Mouse (Mus musculus): ENCODE results near the gene Il17ra. TPM values are rescaled to one million over a fixed set of nuclear protein-coding genes. Genes with fewer than 3 reads are reported as not detected.

Gene Il17ra
- total RNA-seq, 2 experiments from 2014 or later = 2.9 to 3.6 TPM

DNA sequence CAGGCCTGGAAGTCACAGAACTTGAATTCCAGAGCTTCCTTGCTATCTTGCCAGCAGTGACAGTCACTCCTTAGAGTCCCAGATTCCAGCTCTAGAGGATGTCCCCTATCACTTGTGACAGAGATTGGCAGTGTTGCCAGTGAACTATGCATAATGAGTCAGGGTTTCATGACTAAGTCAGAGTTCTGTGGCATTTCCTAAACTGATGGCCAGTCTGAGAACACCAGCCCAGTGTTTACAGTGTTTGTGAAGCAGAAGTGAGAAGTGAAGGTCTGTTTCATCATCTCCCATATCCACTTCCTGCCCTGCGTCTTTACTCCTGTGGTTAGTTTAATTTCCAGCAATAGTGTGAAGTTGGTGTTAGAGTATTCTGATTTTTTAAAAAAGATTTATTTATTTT, 7.6 kb downstream of the Il17ra start:
- intact Hi-C loops (cut with DNase I) = no loop called here
- peak in 1 of 2 experiments; percentile 13 for DNase-seq

DNA sequence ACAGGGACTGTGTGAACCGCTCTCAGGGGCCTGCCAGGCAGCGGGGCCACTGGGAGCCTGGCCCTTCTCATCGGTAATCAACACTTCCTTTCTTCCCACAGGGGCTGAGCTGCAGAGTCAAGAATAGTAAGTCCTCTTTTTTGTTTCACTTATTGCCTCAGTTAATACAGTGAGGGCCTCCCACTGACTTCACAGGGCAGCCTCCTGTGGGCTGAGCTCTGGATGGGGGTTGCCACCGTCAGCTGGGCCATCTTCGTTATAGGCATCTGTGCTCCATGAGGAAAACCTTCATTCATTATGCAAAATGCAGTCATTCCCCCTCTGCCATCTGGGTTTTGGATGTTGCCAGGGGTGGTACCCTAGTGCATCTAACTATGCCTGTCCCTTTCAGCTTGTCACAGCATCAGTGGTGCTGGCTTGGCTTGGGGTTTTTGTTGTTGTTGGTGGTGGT, 9.0 kb downstream of the Il17ra start:
- intact Hi-C loops (cut with DNase I) = no loop called here
- DNase-seq = peak in 1 of 2 experiments; percentile 16

DNA sequence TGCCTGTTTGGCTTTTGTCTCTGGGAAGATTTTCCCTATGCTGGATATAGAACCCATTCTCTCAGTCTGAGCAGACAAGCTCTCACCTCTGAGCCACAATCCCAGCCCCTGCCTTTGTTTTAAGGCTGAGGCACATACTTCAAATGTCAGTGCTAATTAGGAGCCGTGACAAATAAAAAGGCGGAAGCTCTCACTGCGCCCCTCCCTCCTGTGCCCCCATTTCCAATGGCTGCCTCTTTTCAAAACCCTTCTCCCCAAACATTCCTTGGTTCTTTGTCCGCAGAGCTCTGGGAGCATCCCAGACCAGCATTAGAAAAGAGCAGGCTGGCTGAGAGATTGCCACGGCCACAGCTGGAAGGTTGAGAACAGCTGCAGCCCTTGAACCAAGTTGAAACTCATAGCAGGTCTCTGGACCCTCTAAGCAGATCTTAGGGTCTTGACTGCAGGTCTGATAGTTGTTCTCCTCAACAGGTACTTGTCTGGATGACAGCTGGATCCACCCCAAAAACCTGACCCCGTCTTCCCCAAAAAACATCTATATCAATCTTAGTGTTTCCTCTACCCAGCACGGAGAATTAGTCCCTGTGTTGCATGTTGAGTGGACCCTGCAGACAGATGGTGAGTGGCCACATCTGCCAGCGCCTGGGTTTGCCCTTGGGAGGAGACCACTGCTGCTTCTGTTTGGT, 9.6 kb downstream of the Il17ra start:
- DNase-seq = no peak
- intact Hi-C loops (cut with DNase I) = no loop called here

DNA sequence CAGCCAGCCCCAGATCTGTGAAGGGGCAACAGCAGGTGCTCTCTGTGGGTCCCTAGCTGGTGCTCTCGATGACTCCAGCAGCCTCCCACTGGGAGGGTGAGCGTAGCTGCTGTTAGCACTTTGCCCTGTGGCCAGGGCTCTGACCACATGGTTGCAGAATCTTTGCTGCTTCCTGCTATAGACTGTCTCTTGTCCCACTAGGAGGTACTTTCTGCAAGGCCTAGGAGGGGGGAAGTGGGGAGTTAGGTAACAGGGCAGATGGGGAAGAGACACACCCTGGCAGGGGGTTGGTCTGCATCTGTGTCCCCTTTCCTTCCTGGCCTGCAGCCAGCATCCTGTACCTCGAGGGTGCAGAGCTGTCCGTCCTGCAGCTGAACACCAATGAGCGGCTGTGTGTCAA, 10.4 kb downstream of the Il17ra start:
- intact Hi-C loops (cut with DNase I) = no loop called here
- DNase-seq = peak; percentile 30 to 32

DNA sequence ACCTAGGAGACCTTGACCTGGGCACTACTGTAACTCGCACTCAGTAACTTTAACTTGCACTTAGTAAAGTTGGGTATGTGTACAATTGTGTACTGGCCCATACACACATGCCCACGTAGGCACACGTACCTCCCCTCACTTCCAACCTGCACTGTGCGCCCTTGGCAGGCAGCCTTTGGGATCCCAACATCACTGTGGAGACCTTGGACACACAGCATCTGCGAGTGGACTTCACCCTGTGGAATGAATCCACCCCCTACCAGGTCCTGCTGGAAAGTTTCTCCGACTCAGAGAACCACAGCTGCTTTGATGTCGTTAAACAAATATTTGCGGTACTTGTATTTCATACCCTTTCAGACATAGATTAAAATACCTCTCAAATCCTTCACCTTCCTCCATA, 12.2 kb downstream of the Il17ra start:
- no peak for DNase-seq
- intact Hi-C loops (cut with DNase I) = no loop called here

DNA sequence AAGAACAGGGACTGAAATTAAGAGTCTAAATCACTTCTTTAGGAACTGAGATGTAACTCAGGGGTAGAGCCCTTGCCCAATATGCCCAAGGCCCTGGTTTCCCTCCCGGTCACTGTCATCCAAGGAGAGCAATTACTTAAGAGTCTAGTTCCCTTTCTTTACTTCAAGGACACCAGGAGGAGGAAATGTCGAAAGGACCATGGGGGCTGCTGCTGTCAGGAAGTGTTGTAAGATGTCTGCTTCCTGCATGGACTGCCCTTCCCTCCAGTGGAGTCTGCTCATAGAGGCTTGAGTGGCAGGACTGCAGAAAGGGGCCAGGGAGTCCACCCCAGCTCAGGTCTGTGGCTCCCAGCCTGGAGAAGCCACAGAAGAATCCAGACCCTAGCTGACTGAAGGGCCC, 16.3 kb downstream of the Il17ra start:
- peak in 1 of 2 experiments; percentile 15 for DNase-seq
- intact Hi-C loops (cut with DNase I) = no loop called here

DNA sequence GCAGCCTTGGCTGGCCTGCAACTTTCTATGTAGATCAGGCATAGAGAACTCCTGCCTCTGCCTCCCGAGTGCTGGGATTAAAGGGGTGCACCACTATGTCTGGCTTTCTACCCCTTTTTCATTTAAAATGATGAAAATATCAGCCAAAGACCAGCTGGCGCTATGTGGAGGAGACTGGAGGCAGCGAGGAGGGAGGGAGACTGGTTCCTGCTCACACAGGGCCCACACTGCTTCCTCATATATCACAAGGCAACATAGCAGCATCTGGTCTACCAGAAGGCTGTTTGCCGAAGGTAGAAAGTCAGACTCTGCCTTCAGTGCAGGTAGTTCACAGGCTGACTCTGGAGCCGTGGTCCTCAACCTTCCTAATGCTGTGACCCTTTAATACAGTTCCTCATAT, 17.3 kb downstream of the Il17ra start:
- DNase-seq = no peak
- intact Hi-C loops (cut with DNase I) = loop anchor here (10.0 kb wide), 1 partner anchor 1116 kb away; no protein-coding TSS in a partner anchor

DNA sequence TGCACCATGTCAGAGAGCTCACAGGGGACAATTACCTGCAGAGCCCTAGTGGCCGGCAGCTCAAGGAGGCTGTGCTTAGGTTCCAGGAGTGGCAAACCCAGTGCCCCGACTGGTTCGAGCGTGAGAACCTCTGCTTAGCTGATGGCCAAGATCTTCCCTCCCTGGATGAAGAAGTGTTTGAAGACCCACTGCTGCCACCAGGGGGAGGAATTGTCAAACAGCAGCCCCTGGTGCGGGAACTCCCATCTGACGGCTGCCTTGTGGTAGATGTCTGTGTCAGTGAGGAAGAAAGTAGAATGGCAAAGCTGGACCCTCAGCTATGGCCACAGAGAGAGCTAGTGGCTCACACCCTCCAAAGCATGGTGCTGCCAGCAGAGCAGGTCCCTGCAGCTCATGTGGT, 18.5 kb downstream of the Il17ra start:
- intact Hi-C loops (cut with DNase I) = loop anchor here (10.0 kb wide), 1 partner anchor 1117 kb away; no protein-coding TSS in a partner anchor
- peak in 1 of 2 experiments; percentile 34 for DNase-seq

DNA sequence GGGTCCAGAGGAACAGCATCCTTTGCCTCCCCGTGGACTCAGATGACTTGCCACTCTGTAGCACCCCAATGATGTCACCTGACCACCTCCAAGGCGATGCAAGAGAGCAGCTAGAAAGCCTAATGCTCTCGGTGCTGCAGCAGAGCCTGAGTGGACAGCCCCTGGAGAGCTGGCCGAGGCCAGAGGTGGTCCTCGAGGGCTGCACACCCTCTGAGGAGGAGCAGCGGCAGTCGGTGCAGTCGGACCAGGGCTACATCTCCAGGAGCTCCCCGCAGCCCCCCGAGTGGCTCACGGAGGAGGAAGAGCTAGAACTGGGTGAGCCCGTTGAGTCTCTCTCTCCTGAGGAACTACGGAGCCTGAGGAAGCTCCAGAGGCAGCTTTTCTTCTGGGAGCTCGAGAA, 19.0 kb downstream of the Il17ra start:
- intact Hi-C loops (cut with DNase I) = loop anchor here (2.0 to 10.0 kb wide), 2 partner anchors 43 to 1117 kb away; no protein-coding TSS in a partner anchor
- no peak for DNase-seq

DNA sequence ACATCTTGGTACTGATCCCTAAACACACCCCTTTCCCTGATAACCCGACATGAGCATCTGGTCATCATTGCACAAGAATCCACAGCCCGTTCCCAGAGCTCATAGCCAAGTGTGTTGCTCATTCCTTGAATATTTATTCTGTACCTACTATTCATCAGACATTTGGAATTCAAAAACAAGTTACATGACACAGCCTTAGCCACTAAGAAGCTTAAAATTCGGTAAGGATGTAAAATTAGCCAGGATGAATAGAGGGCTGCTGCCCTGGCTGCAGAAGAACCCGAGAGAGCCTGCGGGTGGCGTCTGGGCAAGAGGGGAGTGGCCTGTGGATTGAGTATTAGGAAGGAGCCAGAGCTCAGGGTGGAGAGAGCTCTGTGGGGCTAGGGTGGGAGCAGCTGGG, 19.7 kb downstream of the Il17ra start:
- intact Hi-C loops (cut with DNase I) = loop anchor here (2.0 to 10.0 kb wide), 2 partner anchors 44 to 1118 kb away; no protein-coding TSS in a partner anchor
- DNase-seq = peak in 1 of 2 experiments; percentile 12

DNA sequence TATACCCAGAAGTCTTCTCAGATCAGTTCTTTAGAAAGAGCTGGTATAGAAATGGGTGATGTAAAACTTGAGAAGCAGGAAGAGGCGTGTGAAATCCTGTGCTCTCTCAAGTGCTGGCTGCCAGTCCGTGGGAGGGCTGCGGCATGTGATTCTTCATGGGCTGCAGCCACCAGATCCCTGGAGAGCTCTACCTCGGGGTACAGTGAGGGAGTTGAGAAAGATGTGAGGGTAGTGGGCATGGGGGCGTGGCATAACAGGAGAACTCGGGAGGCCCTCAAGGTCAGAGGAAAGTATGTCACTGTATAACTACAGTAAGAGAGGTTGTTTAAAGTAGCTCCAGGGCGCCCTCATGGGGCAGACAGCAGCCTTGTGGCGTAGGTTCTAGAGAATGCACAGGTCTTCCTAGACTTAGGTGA, 20.2 kb downstream of the Il17ra start:
- peak; percentile 54 to 75 for DNase-seq
- intact Hi-C loops (cut with DNase I) = loop anchor here (2.0 to 10.0 kb wide), 2 partner anchors 44 to 1118 kb away; no protein-coding TSS in a partner anchor

DNA sequence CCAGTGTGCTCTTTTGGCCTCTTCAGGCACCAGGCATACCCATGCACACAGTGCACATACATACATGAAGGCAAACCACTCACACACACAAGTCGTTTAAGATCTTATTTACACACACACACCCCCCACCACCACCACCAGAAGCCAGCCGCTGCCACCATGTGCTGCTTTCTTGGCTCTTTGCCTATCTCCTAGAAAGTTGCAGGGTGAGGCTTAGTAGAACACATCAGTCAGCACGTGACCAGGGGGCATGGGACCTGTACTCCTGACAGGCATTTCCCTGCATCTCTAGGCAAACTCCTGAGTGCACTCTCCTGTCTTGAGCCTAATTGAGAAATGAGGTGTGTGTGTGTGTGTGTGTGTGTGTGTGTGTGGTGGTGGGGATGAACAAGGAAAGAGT, 22.0 kb downstream of the Il17ra start:
- intact Hi-C loops (cut with DNase I) = loop anchor here (10.0 kb wide), 1 partner anchor 1120 kb away; no protein-coding TSS in a partner anchor
- DNase-seq = no peak

DNA sequence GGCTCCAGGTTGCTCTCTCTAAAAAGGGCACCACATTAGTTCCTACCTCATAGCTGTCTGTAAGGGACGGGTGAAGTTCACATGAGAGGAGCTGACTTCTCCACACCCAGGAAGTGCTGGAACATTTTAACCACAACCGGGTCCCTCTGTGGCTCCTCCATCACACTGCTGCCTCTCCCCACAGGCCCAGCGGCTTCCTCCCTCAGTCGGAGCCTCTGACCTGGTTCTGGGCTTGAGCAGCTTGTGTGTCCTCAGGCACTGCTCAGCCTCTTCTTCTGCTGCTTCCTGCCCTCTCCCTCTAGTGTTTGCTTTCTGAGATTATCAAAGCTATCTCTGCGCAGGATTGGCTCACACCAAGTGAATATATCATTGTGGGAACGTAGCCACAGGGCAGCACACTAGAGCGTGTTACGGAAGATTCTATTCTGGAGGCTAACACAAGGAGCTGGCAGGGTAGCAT, 23.0 kb downstream of the Il17ra start:
- intact Hi-C loops (cut with DNase I) = loop anchor here (10.0 kb wide), 1 partner anchor 1121 kb away; no protein-coding TSS in a partner anchor

DNA sequence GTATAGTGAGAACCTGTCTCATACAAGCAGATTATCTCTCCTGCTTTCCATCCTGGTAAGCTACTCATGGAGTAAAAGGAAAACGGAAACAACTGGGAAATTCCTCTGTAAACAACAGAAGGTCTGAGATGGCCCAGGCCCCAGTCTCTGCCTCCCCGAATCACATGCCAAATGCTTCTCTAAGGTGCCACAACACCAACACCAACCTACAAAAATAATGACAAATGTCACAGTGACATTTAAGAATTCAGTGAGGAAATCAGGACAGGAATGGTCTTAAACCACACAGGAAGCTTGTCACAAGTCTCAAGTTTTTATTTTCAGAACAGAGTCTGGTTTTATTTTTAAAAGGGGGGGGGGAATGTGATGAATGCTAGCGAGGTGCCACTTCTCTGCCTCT, 25.6 kb downstream of the Il17ra start:
- intact Hi-C loops (cut with DNase I) = loop anchor here (10.0 kb wide), 1 partner anchor 1124 kb away; no protein-coding TSS in a partner anchor
- DNase-seq = no peak

More for the DNA sequence above, 23.0 kb downstream of the Il17ra start:
- peak in 1 of 2 experiments; percentile 9 for DNase-seq

DNA sequence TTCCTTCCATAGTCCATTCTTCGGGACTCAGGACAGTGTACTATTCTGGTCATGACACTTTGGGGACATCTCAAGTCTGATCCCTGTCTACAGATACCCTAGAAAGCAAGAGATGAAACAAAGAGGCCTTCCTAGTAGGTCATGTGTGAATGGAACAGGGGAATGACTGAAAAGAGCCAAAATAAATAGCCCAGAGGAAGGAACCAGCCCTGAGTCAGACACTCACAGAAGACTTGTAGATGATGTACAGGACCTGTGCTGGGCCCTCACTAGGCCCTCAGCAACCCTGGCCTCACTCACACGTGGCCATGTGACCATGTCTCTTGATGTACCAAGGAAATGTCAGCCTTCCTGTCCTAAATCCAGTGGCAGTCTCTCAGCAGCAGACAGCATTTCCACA, 26.4 kb downstream of the Il17ra start:
- no peak for DNase-seq
- intact Hi-C loops (cut with DNase I) = loop anchor here (10.0 kb wide), 1 partner anchor 1125 kb away; no protein-coding TSS in a partner anchor

DNA sequence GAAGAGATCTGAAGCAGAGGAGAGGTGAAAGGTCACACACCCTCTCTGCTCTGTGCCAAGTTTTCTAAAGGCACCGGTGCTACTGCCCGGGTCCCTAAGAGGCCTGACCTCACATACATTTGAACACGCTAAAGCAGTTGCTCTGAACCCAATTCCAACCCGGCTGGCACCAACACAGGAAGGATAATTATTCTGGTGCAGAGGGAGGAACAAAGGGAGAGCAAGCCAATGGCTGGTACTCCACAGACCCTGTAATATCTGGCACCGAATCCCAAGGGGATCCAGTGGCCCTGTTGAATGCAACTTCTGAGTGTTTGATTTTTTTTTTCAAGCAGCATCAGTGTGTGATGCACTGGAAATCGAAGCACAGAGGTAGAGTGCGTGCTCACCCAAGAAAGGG, 28.0 kb downstream of the Il17ra start:
- no peak for DNase-seq
- intact Hi-C loops (cut with DNase I) = no loop called here

DNA sequence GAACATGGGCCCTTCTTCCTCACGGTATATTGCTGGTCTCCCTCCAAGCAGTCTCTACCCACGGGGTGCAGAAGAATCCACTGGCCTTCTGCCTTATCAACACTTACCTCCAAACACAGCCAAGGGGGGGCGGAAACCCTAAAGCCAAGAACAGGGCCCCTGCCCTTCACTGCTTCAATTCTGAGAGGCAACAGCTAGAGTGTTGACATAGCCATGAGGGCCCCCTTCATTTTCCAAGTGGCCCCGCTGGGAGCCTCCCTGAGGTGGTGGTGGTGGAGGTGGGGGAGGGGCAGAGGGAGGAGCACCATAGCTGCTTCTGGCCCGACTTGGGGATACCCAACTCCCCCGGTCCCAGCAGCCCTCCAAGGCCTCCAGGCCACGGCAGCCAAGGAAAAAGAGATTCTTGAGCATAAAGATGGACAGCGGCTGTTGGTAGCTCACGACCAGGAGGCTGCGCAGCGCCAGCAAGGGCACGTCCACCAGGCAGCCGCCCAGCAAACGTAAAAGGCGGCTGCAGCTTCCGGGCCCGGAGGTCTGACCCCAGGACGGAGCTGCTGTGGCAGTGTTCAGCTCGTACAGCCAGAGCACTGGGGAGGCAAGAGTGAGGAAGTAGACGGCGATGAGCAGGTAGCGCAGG, 28.9 kb downstream of the Il17ra start:
- intact Hi-C loops (cut with DNase I) = no loop called here
- DNase-seq = no peak

DNA sequence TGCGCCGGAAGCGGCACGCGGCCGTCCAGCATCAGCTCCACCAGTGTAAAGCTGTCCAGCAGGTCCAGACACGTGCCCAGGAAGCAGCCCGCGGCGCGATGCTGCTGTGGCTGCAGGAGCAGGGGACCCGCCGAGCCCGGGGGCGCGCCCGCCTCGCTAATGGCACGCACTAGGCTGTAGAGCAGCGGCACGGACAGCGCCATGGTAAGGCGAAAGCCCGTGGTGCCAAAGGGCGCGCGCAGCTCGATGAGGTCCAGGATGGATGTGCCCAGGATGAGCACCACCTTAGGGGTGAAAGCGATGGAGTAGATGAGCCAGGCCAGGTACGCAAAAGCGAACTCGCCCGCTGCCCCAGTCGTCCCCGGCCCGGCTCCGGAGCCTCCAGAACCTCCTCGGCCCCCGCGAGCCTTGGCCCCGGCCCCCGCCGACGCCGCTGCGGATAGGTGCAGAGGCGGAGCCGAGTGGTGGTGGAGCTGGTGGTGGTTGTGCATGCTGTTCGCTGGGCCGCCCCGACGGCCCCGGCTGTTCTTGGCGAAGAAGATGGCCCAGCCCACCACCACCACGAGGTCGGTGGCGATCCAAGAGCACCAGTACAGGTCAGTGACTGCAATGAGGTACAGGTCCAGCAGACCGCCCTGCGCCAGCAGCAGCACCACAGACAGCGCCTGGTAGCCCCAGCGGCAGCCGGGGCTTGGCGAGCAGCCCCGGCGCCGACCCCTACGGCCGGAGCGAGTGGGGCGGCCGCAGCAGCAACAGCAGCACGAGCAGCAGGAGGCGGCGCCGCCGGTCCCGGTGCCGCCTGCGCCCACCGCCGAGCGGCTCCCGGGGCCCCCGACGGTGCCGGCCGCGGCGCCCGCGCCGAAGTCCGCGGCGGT, 29.7 kb downstream of the Il17ra start:
- DNase-seq = peak; percentile 19 to 47
- intact Hi-C loops (cut with DNase I) = no loop called here

DNA sequence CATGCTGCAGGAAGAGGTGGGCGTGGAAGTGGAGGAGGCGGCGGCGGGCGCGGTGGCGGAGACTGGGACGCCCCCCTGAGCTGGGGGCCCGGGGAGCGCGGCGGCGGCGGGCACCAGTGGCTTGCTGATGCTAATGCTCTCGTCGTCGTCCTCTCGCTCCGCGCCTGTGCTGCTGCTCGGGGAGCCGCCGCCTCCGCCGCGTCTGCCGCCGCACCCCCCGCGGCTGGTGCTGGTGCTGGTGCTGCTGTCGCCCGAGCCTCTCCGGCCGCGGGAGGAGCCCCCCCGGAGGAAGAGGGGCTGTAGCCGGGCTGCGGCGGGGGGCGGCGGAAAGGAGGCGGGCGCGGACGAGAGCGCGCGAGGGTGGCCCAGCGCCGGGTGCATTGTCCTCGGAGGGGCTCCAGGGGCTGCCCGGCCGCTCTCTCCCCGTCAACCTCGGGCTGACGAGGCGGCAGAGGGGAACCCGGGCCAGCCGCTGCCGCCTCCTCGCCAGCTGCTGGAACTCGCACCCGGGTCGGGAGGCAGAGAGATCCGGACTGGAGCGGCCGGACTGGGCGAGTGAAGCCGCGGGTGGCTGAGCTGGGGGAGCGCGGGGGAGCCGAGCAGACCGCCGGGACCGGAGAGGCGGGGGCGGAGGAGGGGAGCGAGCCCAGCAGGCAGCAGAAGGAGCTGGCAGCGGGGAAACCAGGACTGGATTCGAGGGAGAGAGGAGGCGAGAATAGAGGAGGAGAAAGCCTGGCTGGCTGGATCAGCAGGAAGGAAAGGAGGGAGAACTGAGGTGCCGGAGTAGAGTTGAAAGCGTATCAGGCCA, 30.5 kb downstream of the Il17ra start, which contains the start of gene Tmem121b:
Gene Tmem121b (minus strand): TSS at position 434 of the 808 bp plus-strand sequence.
- intact Hi-C loops (cut with DNase I) = no loop called here
- peak; percentile 57 to 64 for DNase-seq

DNA sequence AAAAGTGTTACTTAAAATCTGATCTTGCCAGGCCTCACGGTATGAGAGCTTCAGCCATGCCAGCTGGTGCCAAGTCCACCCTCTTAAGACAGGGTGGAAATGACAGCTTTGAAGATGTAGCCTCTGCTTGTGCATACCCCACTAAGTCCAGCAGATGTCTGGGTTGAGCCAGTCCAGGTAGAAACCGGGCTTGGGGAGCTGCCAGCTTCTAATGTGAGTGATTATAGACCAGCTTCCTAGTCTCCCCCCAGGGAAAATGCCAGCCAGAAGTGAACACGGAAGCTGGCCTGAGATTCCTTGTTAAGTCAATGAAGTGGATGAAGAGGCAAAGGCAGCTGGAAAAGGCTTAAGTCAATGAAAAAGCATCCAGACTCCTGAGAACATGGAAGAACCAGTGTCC, 33.5 kb downstream of the Il17ra start:
- intact Hi-C loops (cut with DNase I) = no loop called here
- no peak for DNase-seq
